Mouse (Mus musculus) layer of hippocampus, postnatal 25 days (tissue): ENCODE measurements at regions not wholly inside any gene's neighbourhood (a gene's known extent, or its start where the extent isn't known, plus 50 kb on each side); places are given as distances from the start of the nearest gene placed in this dataset.

ENCODE experiments used
- DNase-seq, 2 experiments: peaks; one replicate each; pipeline ENCODE4 v3.0.0; 2022; ENCODE audit warnings: mixed read lengths in 2 of 2, low spot score in 1 of 2; ENCODE audit errors: extremely low spot score in 1 of 2

DNA sequence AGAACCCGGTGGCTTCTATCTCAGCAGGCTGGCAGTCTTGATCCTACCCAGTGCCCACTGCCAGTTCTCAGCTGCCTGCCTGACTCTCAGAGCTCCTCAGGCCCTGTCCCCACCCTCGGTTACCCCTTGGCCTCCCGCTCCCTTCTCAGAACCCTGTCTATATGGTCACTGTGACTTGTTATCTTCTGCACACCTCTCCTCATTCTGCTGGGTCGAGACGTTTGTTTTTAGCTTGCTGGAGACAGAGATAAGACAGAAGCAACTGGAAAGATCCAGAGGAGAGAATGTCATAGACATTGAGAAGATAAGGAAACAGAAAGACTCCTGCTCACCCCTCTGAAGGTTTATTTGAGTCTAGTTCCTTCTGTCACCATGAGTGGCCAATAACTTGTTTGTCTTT is 53.8 kb upstream of the Phc1 start:
- no peak for DNase-seq

- no peak for DNase-seq
These were observed 53.0 kb upstream of the Phc1 start for GRCm38 (mm10) chr6:122393231-122393881.

DNA sequence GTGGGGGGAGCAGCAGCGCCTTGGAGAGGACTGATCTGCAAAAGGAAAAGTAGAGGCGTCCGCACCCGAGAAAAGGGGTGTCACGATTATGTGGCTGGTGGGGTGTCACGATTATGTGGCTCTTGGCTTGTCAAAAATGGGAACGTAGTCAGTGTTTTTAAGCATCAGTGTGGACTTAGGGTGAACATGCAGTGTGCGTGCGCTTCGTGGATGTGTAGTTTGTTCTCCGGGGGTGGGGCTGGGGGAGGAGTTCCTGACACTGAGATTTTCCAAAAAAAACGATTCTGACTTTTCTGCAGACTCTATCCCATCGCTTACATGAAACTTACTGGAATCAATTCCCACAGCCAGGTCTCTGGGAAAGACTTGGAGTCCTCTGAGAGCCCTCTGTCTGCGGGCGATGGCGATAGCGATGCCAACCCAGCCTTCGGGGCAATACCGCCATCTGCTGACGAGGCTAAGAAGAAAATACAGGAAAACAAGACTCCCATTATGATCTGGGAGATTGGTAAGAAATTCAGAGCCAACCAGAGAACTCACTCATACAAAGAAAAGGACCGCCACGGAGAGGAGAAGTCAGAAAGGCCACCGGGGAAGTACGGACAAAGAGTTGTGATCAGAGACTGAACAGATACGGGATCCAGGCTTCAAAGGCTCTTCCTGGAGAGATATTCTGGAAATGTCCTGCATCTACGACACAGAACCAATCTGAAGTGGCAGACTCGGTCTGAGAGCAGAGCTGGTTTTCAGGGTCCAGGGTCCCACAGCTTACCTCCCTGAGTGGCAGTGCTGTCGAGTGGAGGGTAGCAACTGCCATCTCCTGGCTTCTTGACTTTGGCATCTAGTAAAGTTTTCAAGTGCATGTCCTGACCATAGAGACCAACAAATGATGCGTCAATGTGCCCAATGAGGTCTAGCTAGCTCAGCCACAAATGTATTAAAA is 51.6 kb upstream of the Phc1 start:
- peak; percentile 54 to 82 for DNase-seq

- DNase-seq = no peak
These were observed 50.8 kb upstream of the Phc1 start for GRCm38 (mm10) chr6:122391126-122391525.

GRCm38 (mm10) chr6:122390720-122391119 is 50.4 kb upstream of the Phc1 start:
- DNase-seq = no peak
